Mouse (Mus musculus) liver, postnatal 0 days (tissue): Measurements from ENCODE around the gene Gdf15. TPM values are rescaled to one million over a fixed set of nuclear protein-coding genes. Genes with fewer than 3 reads are reported as not detected.
"Not testable (repeated sequence)": the region's sequence is repeated elsewhere in the genome, so short reads cannot be mapped to it uniquely, and the experiment has no call there.

Source experiments
- ATAC-seq: fragments of 200-750 bp; cut with Nextera tagmentation; 2 replicates; pipeline ENCODE4 v1.8.0; 2017; ENCODE audit warnings: mild to moderate bottlenecking, moderate library complexity
- DNase-seq: peaks from one replicate; pipeline ENCODE4 v3.0.0-alpha.2; 2016
- H3K27ac ChIP-seq: fragments of 300-500 bp; sonication (generic); 2 replicates; pipeline ENCODE4 v1.5.1; 2014; ENCODE audit warnings: antibody characterized with exemption, moderate library complexity, mild to moderate bottlenecking, low read depth
- H3K27me3 ChIP-seq: fragments of 300-500 bp; sonication (generic); 2 replicates; pipeline ENCODE4 v1.6.1; 2014; ENCODE audit warnings: low read length, control low read depth, mixed read lengths; ENCODE audit not compliant: insufficient read depth
- H3K36me3 ChIP-seq: fragments of 300-500 bp; sonication (generic); replicated peaks from 2 replicates; pipeline ENCODE4 v1.6.1; 2014; ENCODE audit warnings: mild to moderate bottlenecking, control low read depth, low read length, moderate library complexity, mixed read lengths; ENCODE audit not compliant: insufficient read depth
- H3K4me1 ChIP-seq: fragments of 300-500 bp; sonication (generic); 2 replicates; pipeline ENCODE4 v1.6.1; 2014; ENCODE audit warnings: antibody characterized with exemption, mild to moderate bottlenecking, control low read depth; ENCODE audit not compliant: insufficient read depth
- H3K4me2 ChIP-seq: fragments of 300-500 bp; sonication (generic); 2 replicates; pipeline ENCODE4 v1.6.1; 2014; ENCODE audit warnings: low read depth, mild to moderate bottlenecking, low read length, moderate library complexity, mixed read lengths
- H3K4me3 ChIP-seq: fragments of 300-500 bp; sonication (generic); 2 replicates; pipeline ENCODE4 v1.5.1; 2014; ENCODE audit warnings: low read depth, low read length
- H3K9ac ChIP-seq: fragments of 300-500 bp; sonication (generic); replicated peaks from 2 replicates; pipeline ENCODE4 v1.6.1; 2014; ENCODE audit warnings: mild to moderate bottlenecking, moderate library complexity
- H3K9me3 ChIP-seq: fragments of 300-500 bp; sonication (generic); 2 replicates; pipeline ENCODE4 v1.6.1; 2016; ENCODE audit warnings: mild to moderate bottlenecking, control low read depth, low read length, mixed read lengths
- CTCF ChIP-seq: sonication (generic); IDR thresholded peaks from 2 replicates; pipeline ENCODE4 v1.5.1; 2016; ENCODE audit warnings: antibody characterized with exemption, low read depth
- EP300 ChIP-seq: IDR thresholded peaks from 2 replicates; pipeline ENCODE4 v1.6.1; 2016; ENCODE audit warnings: antibody characterized with exemption, low read depth, mild to moderate bottlenecking
- WGBS: fragments of 180-500 bp; shearing (Covaris S2); extraction: QIAGEN DNeasy Blood & Tissue Kit; methylation state at CpG from one replicate; pipeline ENCODE4 v1.1.7; 2014; ENCODE audit not compliant: insufficient replicate concordance; 5-methylcytosine and 5-hydroxymethylcytosine counted together
- polyA plus RNA-seq: library from polyadenylated mRNA; unstranded; fragments of >200 nt; fragmentation: Nextera tagmentation; extraction: Ambion mirVana; gene quantifications from 2 replicates; pipeline ENCODE4 v1.2.1, GENCODE M21; 2015

Gdf15 gene
- polyA plus RNA-seq, 1 experiment from 2014 or later, result 2.1 TPM

DNA sequence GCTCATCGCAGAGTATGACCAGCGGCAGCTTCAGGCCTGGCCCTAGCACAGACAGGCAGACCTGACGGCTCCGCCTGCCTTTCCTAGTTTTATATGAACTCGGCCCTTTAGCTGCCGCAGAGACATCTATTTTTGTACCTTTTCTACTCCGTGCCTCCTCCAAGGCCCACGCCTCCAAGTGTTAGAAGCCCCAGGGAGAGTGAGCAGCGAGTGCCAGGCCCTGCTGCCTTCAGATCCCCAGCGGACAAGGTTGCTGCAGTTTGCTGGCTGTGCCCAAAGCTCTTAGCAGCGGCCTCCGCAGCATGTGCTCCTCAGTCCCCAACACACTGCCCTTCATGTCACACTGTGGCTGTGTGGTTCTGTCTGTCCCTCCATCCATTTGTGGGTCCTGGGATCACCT is 40.7 kb downstream of the Gdf15 start:
- DNase-seq (no peak), ATAC-seq (no peak)
- Histone ChIP-seq H3K27ac (no peak overlapping the region), H3K36me3 (peaks cover 31% of the 10 kb centered on the region), H3K9ac (no peak overlapping the region), H3K4me3 (no peak overlapping the region), H3K9me3 (no peaks in the 10 kb centered on the region), H3K27me3 (no peaks in the 10 kb centered on the region), H3K4me1 (peaks cover 22% of the 10 kb centered on the region), H3K4me2 (no peak overlapping the region)
- 87% methylated on average over 12 of the region's 12 CpGs for WGBS
- TF ChIP-seq CTCF (no peak), EP300 (no peak)

DNA sequence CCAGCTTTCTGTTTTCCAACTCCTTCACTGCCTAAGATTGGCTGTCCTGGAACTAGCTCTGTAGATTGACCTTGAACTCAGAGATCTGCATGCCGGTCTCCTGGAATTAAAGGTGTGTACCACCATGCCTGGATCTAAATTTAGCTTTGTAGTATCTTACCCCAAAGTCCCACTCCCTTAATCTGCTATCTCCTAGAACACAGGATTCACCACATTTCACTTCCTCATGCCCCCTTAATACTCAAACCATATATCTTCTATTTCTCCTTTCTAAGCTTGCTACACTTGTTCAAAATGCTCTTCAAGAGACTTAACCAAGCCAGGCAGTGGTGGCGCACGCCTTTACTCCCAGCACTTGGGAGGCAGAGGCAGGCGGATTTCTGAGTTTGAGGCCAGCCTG is 44.3 kb downstream of the Gdf15 start:
- H3K36me3 ChIP-seq, result peaks cover 55% of the 10 kb centered on the region
- not testable (repeated sequence) for H3K4me1 ChIP-seq, H3K4me2 ChIP-seq, H3K4me3 ChIP-seq, H3K27ac ChIP-seq, ATAC-seq, H3K9ac ChIP-seq, H3K27me3 ChIP-seq, H3K9me3 ChIP-seq, DNase-seq
- WGBS, result 81% methylated on average over 4 of the region's 4 CpGs

DNA sequence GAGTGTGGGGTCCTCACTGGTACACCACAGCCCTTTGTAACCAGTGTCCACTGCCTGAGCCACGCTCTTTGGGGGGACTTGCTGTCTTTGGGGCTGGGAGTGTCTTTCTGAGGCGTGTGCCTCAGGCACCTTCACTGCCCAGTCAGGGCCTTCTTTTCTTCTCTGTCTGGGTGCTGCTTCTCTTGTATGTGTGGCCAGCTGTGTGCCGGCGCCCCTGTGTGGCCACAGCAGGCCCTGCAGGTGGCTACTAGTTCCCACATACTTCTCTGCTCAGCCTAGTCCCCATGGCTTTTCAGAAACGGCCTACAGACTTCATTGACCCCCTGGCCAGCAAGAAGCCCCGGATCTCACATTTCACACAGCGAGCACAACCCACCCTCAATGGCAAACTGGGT is 47.0 kb downstream of the Gdf15 start:
- DNase-seq (peak; percentile 65), ATAC-seq (peak; percentile 64)
- Histone ChIP-seq H3K27ac (no peak overlapping the region), H3K4me1 (no peaks in the 10 kb centered on the region), H3K27me3 (no peaks in the 10 kb centered on the region), H3K9me3 (no peaks in the 10 kb centered on the region), H3K9ac (no peak overlapping the region), H3K36me3 (peaks cover 62% of the 10 kb centered on the region), H3K4me2 (no peak overlapping the region), H3K4me3 (no peak overlapping the region)
- WGBS, result 43% methylated on average over 7 of the region's 7 CpGs
- TF ChIP-seq EP300 (no peak), CTCF (peak; percentile 83)

DNA sequence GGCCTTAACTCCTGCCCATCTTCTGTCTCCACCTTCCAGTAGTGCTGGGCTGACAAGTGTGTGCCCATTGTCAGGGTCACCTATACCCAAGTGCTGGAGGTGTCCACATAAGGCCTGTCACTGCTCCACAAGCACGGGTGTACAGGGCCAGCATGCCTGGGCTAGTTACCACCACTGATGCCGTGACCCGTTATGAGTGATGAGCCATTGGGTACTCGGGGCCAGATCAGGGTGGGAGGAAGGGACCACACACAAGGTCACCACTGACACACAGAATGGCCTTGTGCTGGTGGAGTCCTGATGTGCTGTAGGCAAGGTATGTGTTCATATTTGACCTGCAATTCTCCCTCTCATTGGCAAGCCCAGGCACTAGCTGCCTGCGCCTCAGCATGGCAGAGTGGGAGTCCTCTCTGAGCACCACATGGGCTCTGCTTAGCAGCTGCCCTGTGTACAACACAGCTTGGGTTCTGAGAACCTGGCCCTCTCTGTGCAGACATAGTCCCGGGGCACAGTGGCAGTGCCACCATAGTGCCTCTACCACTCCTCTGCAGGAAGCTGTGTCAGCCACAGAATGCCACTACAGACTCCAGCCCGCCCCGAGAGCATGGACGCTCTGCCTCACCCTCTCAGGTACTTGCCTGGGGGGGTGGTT is 47.5 kb downstream of the Gdf15 start:
- peak; percentile 22; the same call in 1 of the 2 replicates for ATAC-seq
- DNase-seq, result no peak
- H3K4me3 ChIP-seq, result no peak overlapping the region
- WGBS, result 89% methylated on average over 9 of the region's 9 CpGs
- no peaks in the 10 kb centered on the region for H3K27me3 ChIP-seq
- no peak overlapping the region for H3K4me2 ChIP-seq
- peaks cover 64% of the 10 kb centered on the region for H3K36me3 ChIP-seq
- H3K4me1 ChIP-seq, result no peaks in the 10 kb centered on the region
- TF ChIP-seq CTCF (no peak), EP300 (no peak)
- H3K9ac ChIP-seq, result no peak overlapping the region
- no peak overlapping the region for H3K27ac ChIP-seq
- H3K9me3 ChIP-seq, result no peaks in the 10 kb centered on the region

DNA sequence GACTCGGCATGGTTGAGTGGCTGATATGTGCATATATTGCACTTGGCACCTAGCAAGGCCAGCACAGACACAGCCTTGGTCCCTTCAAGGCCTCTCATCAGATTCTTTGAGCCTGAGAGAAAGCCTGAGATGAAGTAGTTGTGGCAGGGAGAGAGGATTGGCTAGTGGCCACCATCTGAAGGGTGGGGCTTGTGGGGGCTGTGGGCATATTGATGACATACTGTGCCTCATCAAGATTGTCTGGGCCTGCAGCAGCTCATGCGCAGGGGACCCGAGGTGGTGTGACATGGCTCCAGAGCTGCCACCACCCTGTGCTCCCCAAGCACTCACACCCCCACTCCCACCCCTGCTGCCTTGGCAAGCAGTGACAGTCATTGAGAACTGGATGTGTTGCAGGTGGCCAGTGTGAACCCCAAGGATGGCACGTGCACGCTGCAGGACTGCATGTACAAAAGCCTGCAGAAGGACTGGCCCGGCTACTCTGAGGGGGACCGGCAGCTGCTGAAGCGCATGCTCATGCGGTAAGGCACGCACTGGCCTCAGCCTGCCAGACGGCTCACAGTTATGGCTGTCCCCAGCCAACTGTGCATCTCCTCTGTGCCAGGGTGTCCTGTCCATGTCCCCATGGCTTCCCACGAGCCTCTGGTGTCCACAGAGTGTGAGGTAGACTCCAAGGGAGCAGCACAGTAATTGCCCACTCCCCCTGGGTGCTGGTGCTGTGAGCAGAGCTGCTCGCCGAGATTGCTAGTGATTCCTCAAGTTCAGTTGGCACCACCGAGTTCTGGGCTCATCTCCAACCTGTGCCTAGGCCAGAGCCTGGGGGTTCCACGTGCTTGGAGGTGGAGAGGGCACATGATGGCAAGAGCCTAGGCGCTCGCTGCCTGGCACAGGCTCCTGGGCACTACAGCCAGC is 48.5 kb downstream of the Gdf15 start:
- Histone ChIP-seq H3K4me2 (no peak overlapping the region), H3K27me3 (no peaks in the 10 kb centered on the region), H3K36me3 (peaks cover 61% of the 10 kb centered on the region), H3K4me3 (no peak overlapping the region), H3K9me3 (no peaks in the 10 kb centered on the region), H3K27ac (no peak overlapping the region), H3K4me1 (no peaks in the 10 kb centered on the region), H3K9ac (no peak overlapping the region)
- TF ChIP-seq CTCF (no peak), EP300 (no peak)
- DNase-seq, result no peak
- ATAC-seq, result no peak
- WGBS, result 87% methylated on average over 18 of the region's 18 CpGs

Other genes starting within 250 kb of the Gdf15 start
- gene Crtc1, start 192.9 kb downstream of the Gdf15 start, polyA plus RNA-seq, result 2.6 and 2.7 TPM in 2 replicates
- 4.2 and 5.4 TPM in 2 replicates for gene Klhl26, start 155.5 kb downstream of the Gdf15 start, polyA plus RNA-seq
- not detected in 2 replicates for gene Tmem59l, start 145.1 kb downstream of the Gdf15 start, polyA plus RNA-seq
- 0.07 and 0.38 TPM in 2 replicates for gene Crlf1, start 139.3 kb downstream of the Gdf15 start, polyA plus RNA-seq
- gene Rex1bd, start 125.7 kb downstream of the Gdf15 start, polyA plus RNA-seq, result 49.3 and 52.3 TPM in 2 replicates
- 627 and 684 TPM in 2 replicates for gene Uba52, start 121.7 kb downstream of the Gdf15 start, polyA plus RNA-seq
- 141 TPM in 2 replicates for gene Fkbp8, start 104.7 kb downstream of the Gdf15 start, polyA plus RNA-seq
- gene Kxd1, start 104.5 kb downstream of the Gdf15 start, polyA plus RNA-seq, result 43.1 and 43.3 TPM in 2 replicates
- gene Ell, start 93.0 kb downstream of the Gdf15 start, polyA plus RNA-seq, result 9.5 and 9.7 TPM in 2 replicates
- 18.8 and 21.6 TPM in 2 replicates for gene Isyna1, start 38.1 kb downstream of the Gdf15 start, polyA plus RNA-seq
- gene Ssbp4, start 23.6 kb downstream of the Gdf15 start, polyA plus RNA-seq, result 32.5 and 35.4 TPM in 2 replicates
- gene Lrrc25, start 16.3 kb downstream of the Gdf15 start, polyA plus RNA-seq, result 9.8 and 10.4 TPM in 2 replicates
- gene Pgpep1, start 27.9 kb upstream of the Gdf15 start, polyA plus RNA-seq, result 31.0 and 32.2 TPM in 2 replicates
- 98.5 and 103 TPM in 2 replicates for gene Lsm4, start 40.8 kb upstream of the Gdf15 start, polyA plus RNA-seq
- 19.6 and 38.4 TPM in 2 replicates for gene Jund, start 66.5 kb upstream of the Gdf15 start, polyA plus RNA-seq
- 0.02 TPM in 1 of 2 replicates, not detected in the other for gene Iqcn, start 71.0 kb upstream of the Gdf15 start, polyA plus RNA-seq
- 0.22 and 0.25 TPM in 2 replicates for gene Gm3336, start 86.1 kb upstream of the Gdf15 start, polyA plus RNA-seq
- gene Pde4c, start 91.3 kb upstream of the Gdf15 start, polyA plus RNA-seq, result 1.6 and 1.8 TPM in 2 replicates
- gene Rab3a, start 122.2 kb upstream of the Gdf15 start, polyA plus RNA-seq, result 3.2 and 3.3 TPM in 2 replicates
- gene Mpv17l2, start 128.5 kb upstream of the Gdf15 start, polyA plus RNA-seq, result 36.3 and 39.9 TPM in 2 replicates
- 8.9 and 9.0 TPM in 2 replicates for gene Pik3r2, start 144.3 kb upstream of the Gdf15 start, polyA plus RNA-seq
- gene Mast3, start 172.6 kb upstream of the Gdf15 start, polyA plus RNA-seq, result 5.2 and 6.0 TPM in 2 replicates
- 0.19 and 0.25 TPM in 2 replicates for gene Il12rb1, start 176.0 kb upstream of the Gdf15 start, polyA plus RNA-seq
- 6.1 and 6.2 TPM in 2 replicates for gene Arrdc2, start 207.3 kb upstream of the Gdf15 start, polyA plus RNA-seq
- gene Kcnn1, start 230.8 kb upstream of the Gdf15 start, polyA plus RNA-seq, result 0.19 and 0.45 TPM in 2 replicates
- 34.3 and 37.9 TPM in 2 replicates for gene Ccdc124, start 241.5 kb upstream of the Gdf15 start, polyA plus RNA-seq